Mouse (Mus musculus) left cerebral cortex, postnatal 25 days (tissue): ENCODE measurements around the gene Csnk2a1. TPM values are rescaled to one million over a fixed set of nuclear protein-coding genes. Genes with fewer than 3 reads are reported as not detected.

ENCODE experiments used
- DNase-seq, 2 experiments: peaks; one replicate each; pipeline ENCODE4 v3.0.0; 2022; ENCODE audit warnings: low spot score in 2 of 2, mixed read lengths in 1 of 2
- intact Hi-C: fragments of 180-260 bp; cut with DNase I; formaldehyde crosslinking; loops from one replicate; pipeline ENCODE4 v1.15.1; 2025
- total RNA-seq, 2 experiments: library from RNA; stranded (reverse); gene quantifications; 2 replicates each; pipeline ENCODE4 v1.2.3; 2021

Csnk2a1 gene
- total RNA-seq, 2 experiments from 2014 or later = 100 to 107 TPM

- intact Hi-C loops = no loop called here
- no peak for DNase-seq
Observed at GRCm38 (mm10) chr2:152313926-152314325, 87.3 kb downstream of the Csnk2a1 start.

GRCm38 (mm10) chr2:152317054-152317453 is 90.4 kb downstream of the Csnk2a1 start:
- intact Hi-C loops = no loop called here
- no peak for DNase-seq

DNA sequence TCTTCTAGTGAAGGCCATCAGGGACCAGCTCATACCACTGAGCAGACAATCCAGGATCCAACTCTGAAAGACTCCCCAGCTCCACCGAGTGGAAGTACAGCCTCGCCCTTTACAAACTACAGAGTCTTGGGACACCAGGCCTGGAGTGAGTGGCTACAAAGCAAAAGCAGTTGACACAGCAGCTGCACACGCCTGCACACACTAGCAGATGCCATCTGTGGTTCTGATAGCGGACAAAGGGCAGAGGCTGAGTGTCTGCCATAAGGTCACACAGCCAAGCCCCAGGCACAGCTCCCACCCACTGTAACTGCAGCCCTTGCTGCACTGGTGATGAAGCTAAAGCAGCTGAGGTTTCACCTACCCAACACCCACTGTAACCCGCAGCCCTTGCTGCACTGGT is 94.9 kb downstream of the Csnk2a1 start:
- no peak for DNase-seq
- intact Hi-C loops = no loop called here

- no peak for DNase-seq
- intact Hi-C loops = no loop called here
Observed at GRCm38 (mm10) chr2:152322198-152322597, 95.6 kb downstream of the Csnk2a1 start.

GRCm38 (mm10) chr2:152323971-152324370 is 97.3 kb downstream of the Csnk2a1 start:
- intact Hi-C loops = no loop called here
- no peak for DNase-seq

GRCm38 (mm10) chr2:152324842-152325241 is 98.2 kb downstream of the Csnk2a1 start:
- intact Hi-C loops = no loop called here
- no peak for DNase-seq

GRCm38 (mm10) chr2:152326157-152326556 is 99.5 kb downstream of the Csnk2a1 start:
- intact Hi-C loops = no loop called here
- DNase-seq = no peak

- intact Hi-C loops = no loop called here
- DNase-seq = no peak
Observed at GRCm38 (mm10) chr2:152326654-152327053, 100.0 kb downstream of the Csnk2a1 start.

GRCm38 (mm10) chr2:152327980-152328379 is 101.3 kb downstream of the Csnk2a1 start:
- DNase-seq = no peak
- intact Hi-C loops = no loop called here

- intact Hi-C loops = no loop called here
- no peak for DNase-seq
Observed at GRCm38 (mm10) chr2:152330858-152331423, 104.3 kb downstream of the Csnk2a1 start.

Other genes with a start within 250 kb of the Csnk2a1 start
- gene Fam110a, start 246.6 kb upstream of the Csnk2a1 start, total RNA-seq = 1 to 10 TPM; 6.6 to 8.4 TPM
- 1 to 10 TPM; 4.0 to 4.1 TPM for gene Slc52a3, start 230.3 kb upstream of the Csnk2a1 start, total RNA-seq
- gene Scrt2, start 145.3 kb upstream of the Csnk2a1 start, total RNA-seq = 10 to 100 TPM; 15.2 to 18.5 TPM
- gene Srxn1, start 121.3 kb upstream of the Csnk2a1 start, total RNA-seq = 10 to 100 TPM; 85.6 to 96.7 TPM
- 1 to 10 TPM in 1 of 2 experiments, under 1 TPM in 1; 0.76 to 1.1 TPM for gene Tcf15, start 83.3 kb upstream of the Csnk2a1 start, total RNA-seq
- gene Tbc1d20, start 67.0 kb downstream of the Csnk2a1 start, total RNA-seq = 10 to 100 TPM; 56.0 to 57.0 TPM
- 100 to 1,000 TPM; 101 to 117 TPM for gene Rbck1, start 105.8 kb downstream of the Csnk2a1 start, total RNA-seq
- gene Trib3, start 117.2 kb downstream of the Csnk2a1 start, total RNA-seq = under 1 TPM; 0.66 to 0.76 TPM
- gene Nrsn2, start 149.8 kb downstream of the Csnk2a1 start, total RNA-seq = 10 to 100 TPM; 73.5 to 90.0 TPM
- gene Sox12, start 171.2 kb downstream of the Csnk2a1 start, total RNA-seq = 10 to 100 TPM; 14.0 to 15.6 TPM
- gene Zcchc3, start 188.2 kb downstream of the Csnk2a1 start, total RNA-seq = 1 to 10 TPM; 9.5 to 9.9 TPM
- 1 to 10 TPM; 2.1 to 2.2 TPM for gene 6820408C15Rik, start 188.7 kb downstream of the Csnk2a1 start, total RNA-seq
- gene Defb23, start 237.8 kb downstream of the Csnk2a1 start, total RNA-seq = not detected